9 mouse cellular contexts compared by ENCODE assay signal in the genomic region with DNA sequence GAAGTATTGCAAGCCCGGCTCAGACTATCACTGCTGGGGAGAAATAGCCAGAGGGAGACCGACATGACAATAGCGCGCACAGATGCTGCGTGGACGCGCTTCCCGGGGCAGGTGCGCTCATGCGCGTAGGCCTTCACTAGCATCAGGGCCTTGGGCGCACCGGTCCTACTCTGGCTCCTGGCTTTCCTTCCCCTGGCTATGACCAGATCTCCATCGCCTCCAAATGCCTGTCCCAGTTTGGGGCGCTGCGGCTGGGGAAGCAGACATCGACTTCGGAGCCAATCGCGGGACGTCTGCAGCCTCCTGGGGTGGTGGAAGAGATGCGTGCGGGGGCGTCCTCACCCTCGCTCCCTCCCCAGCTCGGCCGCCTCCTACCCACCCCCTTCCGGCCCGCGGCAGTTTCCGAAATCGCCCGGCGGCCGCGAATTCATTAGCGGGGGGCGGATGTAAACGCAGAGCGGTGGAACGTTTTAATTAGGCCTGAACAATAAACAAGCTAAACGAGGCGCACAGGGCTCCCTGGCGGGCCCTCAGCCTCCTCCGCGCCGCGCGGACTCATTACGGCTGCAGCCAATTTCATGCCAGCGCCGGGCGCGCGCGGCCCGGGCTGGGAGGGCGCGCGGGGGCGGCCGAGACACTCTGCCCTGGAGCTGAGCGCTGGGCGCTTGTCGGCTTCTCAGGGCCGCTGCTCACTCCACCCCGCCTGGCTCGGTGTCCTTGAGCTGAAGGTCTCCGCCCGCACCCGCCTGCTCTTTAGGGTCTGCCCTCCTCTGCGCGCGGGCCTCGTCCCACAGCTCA. TPM values are rescaled to one million over a fixed set of nuclear protein-coding genes. Genes with fewer than 3 reads are reported as not detected.
A peak's percentile ranks its signal among the peaks of the same experiment; 100 is the strongest.
DNase-seq lines count a peak whose midpoint lies in the region; ATAC-seq and TF ChIP-seq lines count a peak whose summit lies in the region.
"Had no signal": no experiment of that assay in that cellular context is flagged by ENCODE, and none has a peak within 500 bp of the region (broad histone marks: within the 10 kb centered on the region; RNA-seq: fewer than 3 reads in every experiment).

No protein-coding gene starts in this region.

- H3K4me1 ChIP-seq in forebrain, embryonic 13.5 days: peaks cover 56% of the 10 kb centered on the region
- H3K4me1 ChIP-seq in midbrain, embryonic 14.5 days (ENCODE audit: control insufficient read depth, insufficient read depth, low read length): peaks cover 53% of the 10 kb centered on the region
- H3K4me1 ChIP-seq in stomach, embryonic 16.5 days (ENCODE audit: control insufficient read depth, insufficient read depth, low read length): peaks cover 13% of the 10 kb centered on the region

- WGBS in forebrain, embryonic 13.5 days: under 1% methylated on average over 74 of the region's 75 CpGs
- under 1% methylated on average over 66 of the region's 75 CpGs for whole genome bisulfite sequencing in midbrain, embryonic 14.5 days
- under 1% methylated on average over 74 of the region's 75 CpGs for WGBS in stomach, embryonic 16.5 days

- H3K9ac ChIP-seq in forebrain, embryonic 13.5 days: peak overlapping the region; percentile 78
- peak overlapping the region; percentile 71 for H3K9ac ChIP-seq in midbrain, embryonic 14.5 days (replicated peaks; ENCODE audit: low read length)
- peak overlapping the region; percentile 59 for H3K9ac ChIP-seq in stomach, embryonic 16.5 days (ENCODE audit: low read length)

- DNase-seq in layer of hippocampus, adult 11-12 months (ENCODE audit: low spot score): peak; percentile 66
- no peak for DNase-seq in layer of hippocampus, adult 9-10 months (ENCODE audit: low spot score)
- DNase-seq in brain, embryonic 14.5 days (ENCODE audit: low read depth): peak; percentile 94
- DNase-seq in heart, postnatal 4 days: peak; percentile 50
- peak; percentile 70 to 71 for DNase-seq in layer of hippocampus, postnatal 36 days
- peak; percentile 91 for DNase-seq in midbrain, embryonic 14.5 days

- peak overlapping the region; percentile 96 for H3K27ac ChIP-seq in forebrain, embryonic 13.5 days
- H3K27ac ChIP-seq in midbrain, embryonic 14.5 days (replicated peaks; ENCODE audit: low read depth, low read length): peak overlapping the region; percentile 98
- H3K27ac ChIP-seq in stomach, embryonic 16.5 days (ENCODE audit: low read length): no peak overlapping the region

- no peak for TF ChIP-seq CTCF in brain, embryonic 14.5 days (IDR thresholded peaks at IDR 0.05; ENCODE audit: borderline replicate concordance, extremely low read depth, insufficient read depth, insufficient read length)

- H3K36me3 ChIP-seq in forebrain, embryonic 13.5 days (ENCODE audit: poor library complexity, severe bottlenecking): no peaks in the 10 kb centered on the region
- no peaks in the 10 kb centered on the region for H3K36me3 ChIP-seq in midbrain, embryonic 14.5 days (ENCODE audit: control insufficient read depth, insufficient read depth, low read length)
- no peaks in the 10 kb centered on the region for H3K36me3 ChIP-seq in stomach, embryonic 16.5 days (ENCODE audit: control insufficient read depth, insufficient read depth, low read length)
- H3K36me3 ChIP-seq: G1E had no signal

- H3K9me3 ChIP-seq in forebrain, embryonic 13.5 days (replicated peaks): no peaks in the 10 kb centered on the region
- no peaks in the 10 kb centered on the region for H3K9me3 ChIP-seq in midbrain, embryonic 14.5 days (ENCODE audit: control insufficient read depth, low read length)
- no peaks in the 10 kb centered on the region for H3K9me3 ChIP-seq in stomach, embryonic 16.5 days (replicated peaks; ENCODE audit: control insufficient read depth, low read length)
- H3K9me3 ChIP-seq: G1E had no signal

- peaks cover 86% of the 10 kb centered on the region for H3K27me3 ChIP-seq in forebrain, embryonic 13.5 days
- peaks cover 4% of the 10 kb centered on the region; the same call in 1 of the 2 replicates for H3K27me3 ChIP-seq in midbrain, embryonic 14.5 days (ENCODE audit: control insufficient read depth, insufficient read depth, low read length)
- H3K27me3 ChIP-seq in stomach, embryonic 16.5 days (ENCODE audit: control insufficient read depth, insufficient read depth, low read length): peaks cover 84% of the 10 kb centered on the region

- peak; percentile 59 for ATAC-seq in forebrain, embryonic 13.5 days
- ATAC-seq in midbrain, embryonic 14.5 days (ENCODE audit: low FRiP score, low TSS enrichment): peak; percentile 67
- no peak for ATAC-seq in stomach, embryonic 16.5 days (ENCODE audit: insufficient read depth, low FRiP score)

- TF ChIP-seq POLR2A in brain, embryonic 14.5 days (IDR thresholded peaks at IDR 0.05; ENCODE audit: borderline replicate concordance, extremely low read depth, insufficient read depth, insufficient read length, poor library complexity, severe bottlenecking): peak; percentile 54

- H3K4me3 ChIP-seq in forebrain, embryonic 13.5 days: peak overlapping the region; percentile 42
- H3K4me3 ChIP-seq in midbrain, embryonic 14.5 days (replicated peaks; ENCODE audit: low read depth, low read length): peak overlapping the region; percentile 34
- peak overlapping the region; percentile 54 for H3K4me3 ChIP-seq in stomach, embryonic 16.5 days (replicated peaks; ENCODE audit: low read length)

- peak overlapping the region; percentile 86 for H3K4me2 ChIP-seq in forebrain, embryonic 13.5 days
- peak overlapping the region; percentile 77 for H3K4me2 ChIP-seq in midbrain, embryonic 14.5 days (ENCODE audit: low read length)
- peak overlapping the region; percentile 85 for H3K4me2 ChIP-seq in stomach, embryonic 16.5 days (ENCODE audit: low read depth, low read length)

RNA-seq across cellular contexts. Expression of a gene that starts 24.7 kb away (rescaled TPM):
- polyA plus RNA-seq in brain, embryonic 14.5 days (2012; rRNA removed): 46.2 and 48.4 TPM in 2 replicates
- 45.0 and 48.7 TPM in 2 replicates for polyA plus RNA-seq in forebrain, embryonic 13.5 days (2015; fragmentation: Nextera tagmentation; extraction: Ambion mirVana)
- total RNA-seq in heart, postnatal 4 days (2021): 10 to 100 TPM; 65.6 to 71.0 TPM
- total RNA-seq in layer of hippocampus, postnatal 36 days (2021): 10 to 100 TPM; 86.7 to 89.8 TPM
- polyA plus RNA-seq in midbrain, embryonic 14.5 days (2014; fragmentation: Nextera tagmentation; extraction: Ambion mirVana): 30.6 and 36.5 TPM in 2 replicates
- 36.8 and 37.7 TPM in 2 replicates for polyA plus RNA-seq in stomach, embryonic 16.5 days (2015; fragmentation: Nextera tagmentation; extraction: Ambion mirVana)
